Mouse (Mus musculus): ENCODE data around the gene Pax3.

Gene Pax3

DNA sequence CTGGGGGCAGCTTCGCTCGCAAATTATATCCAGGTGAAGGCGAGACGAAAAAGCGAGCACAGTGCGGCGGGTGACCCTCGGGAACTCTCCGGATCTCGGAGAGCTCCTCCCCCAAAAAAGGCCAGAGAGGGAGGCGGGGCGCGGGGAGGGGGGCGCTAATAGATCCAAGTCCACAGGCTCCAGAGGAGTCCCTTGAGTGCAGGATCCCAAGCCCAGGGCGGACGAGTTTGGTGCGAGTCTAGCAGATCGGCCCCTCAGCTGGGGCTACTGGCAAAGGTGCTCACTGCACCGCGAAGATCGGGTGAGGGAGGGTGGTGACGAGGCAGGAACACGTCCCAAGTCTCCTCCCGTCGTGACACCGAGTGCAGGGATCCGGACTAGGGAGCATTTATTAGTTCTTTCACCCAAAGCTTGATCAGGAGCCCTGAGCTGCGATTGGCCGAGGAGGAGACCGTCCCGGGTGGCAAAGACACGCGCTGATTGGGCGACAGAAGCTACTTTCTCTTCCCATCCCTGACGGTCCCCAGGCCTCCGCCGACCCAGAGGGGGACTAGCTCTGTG is at the start of gene Pax3:
Pax3 (minus strand) TSS at position 384 of the 561 bp plus-strand sequence.
- no peak for DNase-seq (ENCODE audit: low read depth, low spot score)

DNA sequence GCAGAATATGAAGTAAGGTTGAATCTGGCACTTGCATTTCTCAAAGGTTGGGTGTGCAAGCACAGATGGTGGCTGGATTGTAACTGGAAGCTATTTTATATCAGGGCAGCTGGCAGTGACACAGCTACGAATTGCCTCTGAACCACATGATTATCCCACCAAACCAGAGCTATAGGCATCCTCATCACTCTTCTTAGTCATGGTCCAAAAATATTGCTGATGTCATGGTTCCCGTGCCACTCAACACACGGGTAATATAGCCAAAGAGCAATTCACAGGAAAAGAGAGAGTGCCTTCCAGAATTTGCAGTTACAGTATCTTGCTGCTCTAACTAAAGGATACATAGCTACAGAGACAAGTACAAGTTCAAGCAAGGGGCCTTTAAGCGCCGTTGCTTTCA is 37.4 kb upstream of the Pax3 start:
- no peak for DNase-seq (ENCODE audit: low read depth, low spot score)

DNA sequence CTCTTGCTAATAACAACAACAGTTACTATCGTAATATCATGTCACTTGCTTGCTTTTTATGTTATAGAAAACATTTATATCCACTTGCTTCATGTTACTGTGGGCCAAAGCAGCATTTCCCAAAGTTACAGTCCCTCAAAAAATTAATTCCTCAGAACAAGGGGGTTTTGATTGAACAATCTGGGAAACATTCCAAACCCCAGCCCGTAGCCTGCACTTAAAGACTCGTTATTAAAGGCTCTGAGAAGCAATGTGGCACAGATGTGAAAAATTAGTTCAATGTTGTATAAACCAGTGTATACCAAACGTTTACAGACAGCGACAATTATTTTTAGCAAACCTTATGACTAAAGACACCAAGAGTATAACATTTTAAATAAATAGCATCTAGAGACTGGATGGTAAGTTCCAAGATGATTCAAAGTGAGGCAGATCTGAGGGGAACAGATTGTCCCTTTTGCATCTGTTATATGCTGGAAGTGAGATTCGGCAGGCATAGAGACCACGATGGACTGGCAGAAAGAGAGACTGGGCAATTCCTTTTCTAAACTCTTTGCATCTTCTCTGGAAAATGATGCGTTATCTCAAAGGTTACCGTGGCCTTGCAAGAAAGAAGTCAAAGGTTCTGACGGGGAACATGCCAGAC is 35.1 kb upstream of the Pax3 start:
- DNase-seq (ENCODE audit: low read depth, low spot score): no peak

DNA sequence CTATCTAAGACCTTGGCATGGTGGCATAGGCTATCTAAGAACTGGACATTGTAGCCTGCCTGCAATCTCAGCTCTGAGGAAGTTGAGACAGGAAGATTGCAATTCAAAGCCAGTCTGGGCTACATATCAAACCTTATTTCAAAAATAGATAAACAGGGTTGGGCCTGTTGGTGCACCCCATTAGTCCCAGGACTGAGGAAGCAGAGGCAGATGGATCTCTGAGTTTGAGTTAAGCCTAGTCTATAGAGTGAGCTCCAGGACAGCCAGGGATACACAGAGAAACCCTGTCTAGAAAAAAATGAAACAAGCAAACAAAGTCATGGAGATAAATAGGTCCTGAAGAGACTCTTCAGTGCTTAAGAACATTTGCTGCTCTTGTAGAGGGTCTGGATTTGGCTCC is 32.9 kb upstream of the Pax3 start:
- DNase-seq (ENCODE audit: low read depth, low spot score): no peak

DNA sequence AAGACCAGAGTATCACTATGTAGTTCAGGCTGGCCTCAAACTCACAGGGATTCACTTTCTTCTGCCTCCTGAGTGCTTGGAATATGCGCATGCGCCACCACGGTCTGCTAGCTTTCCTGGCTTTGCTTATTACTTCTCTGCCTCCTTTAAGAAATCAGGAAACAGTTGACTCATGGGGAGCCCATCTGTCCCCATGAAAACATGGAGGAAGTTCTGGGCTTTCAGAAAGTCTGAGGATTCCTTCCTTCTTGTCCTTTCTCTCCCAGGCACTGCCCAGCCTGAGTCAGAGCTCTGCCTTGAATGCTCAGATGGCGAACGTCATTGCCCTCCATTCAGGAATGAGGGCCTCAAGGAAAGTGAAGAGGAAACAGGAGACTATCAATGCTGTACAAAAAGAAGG is 31.8 kb upstream of the Pax3 start:
- DNase-seq (ENCODE audit: low read depth, low spot score): no peak

DNA sequence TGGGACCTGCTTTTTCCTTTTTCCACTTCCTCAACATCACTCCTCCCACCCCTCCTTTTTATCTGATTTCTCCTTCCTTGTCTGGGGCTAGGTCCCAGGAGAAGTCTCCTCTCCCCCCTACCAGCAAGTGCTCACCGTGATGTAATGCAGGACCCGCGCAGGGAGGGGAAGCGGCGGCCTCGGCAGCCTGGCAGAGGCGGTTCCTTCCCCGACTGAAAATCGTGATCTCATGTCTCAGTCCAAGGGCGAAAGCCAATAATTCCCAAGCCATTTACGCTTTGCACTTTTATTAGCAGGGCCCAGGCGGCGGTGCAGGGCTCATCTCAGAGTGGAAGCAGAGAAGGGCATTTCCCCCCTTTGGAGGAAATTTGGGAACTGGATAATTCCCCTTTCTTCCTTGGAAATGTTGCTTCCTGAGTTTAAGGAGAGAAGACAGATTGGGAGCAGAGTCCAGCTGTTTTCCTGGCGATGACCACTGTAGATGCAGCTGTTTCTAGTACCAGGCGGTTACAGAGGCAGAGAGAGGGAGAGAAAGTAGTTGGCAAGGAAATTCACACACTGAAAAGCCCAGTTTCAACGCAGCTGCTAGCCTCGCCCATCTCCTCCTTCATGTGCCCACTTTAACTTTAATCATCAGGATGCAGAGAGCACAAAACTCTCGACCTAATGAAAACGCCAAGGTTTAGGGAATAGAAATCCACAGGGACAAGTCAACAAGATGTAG is 21.3 kb upstream of the Pax3 start:
- no peak for DNase-seq (ENCODE audit: low read depth, low spot score)

DNA sequence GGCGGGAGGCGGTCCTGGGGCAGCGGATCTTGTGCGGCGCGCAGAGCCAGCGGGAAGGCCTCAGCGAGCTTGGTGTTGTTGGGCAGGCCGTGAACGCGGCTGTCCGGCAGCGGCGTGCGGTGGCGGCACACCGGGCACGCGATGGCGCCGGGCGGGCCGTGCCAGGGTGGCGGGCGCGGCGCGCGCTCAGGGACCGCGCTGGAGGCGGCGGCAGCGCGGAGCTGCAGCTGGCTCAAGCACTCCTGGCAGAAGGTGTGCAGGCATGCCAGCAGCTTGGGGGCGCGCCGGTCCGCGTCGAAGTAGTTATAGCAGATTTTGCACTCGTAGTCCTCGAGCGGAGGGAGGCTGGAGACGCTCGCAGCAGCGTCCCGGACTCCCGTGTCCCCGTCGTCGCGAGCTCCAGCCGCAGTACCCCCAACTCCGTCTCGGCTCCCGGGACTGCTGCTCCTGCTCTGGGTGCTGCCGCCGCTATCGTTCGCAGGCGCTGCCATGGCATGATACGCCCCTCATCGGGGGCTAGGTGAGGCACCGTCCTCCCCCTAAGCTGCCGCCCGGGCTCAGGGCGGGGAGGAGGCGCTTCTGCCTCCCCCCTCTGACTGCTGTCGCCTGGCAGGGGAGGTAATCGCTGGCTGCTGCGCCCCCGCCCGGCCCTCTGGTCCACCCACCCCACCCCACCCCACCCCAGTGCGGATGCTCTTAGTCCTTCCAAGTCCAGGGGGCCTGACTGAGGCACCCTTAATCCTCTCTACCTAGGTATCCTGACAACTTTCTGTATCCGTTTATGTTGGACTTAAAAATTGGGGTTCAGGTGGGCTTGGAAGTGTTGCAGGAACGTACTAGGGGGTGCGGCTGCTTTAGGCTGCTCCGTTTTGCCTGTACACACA is 20.5 kb upstream of the Pax3 start:
- DNase-seq (ENCODE audit: low read depth, low spot score): no peak

DNA sequence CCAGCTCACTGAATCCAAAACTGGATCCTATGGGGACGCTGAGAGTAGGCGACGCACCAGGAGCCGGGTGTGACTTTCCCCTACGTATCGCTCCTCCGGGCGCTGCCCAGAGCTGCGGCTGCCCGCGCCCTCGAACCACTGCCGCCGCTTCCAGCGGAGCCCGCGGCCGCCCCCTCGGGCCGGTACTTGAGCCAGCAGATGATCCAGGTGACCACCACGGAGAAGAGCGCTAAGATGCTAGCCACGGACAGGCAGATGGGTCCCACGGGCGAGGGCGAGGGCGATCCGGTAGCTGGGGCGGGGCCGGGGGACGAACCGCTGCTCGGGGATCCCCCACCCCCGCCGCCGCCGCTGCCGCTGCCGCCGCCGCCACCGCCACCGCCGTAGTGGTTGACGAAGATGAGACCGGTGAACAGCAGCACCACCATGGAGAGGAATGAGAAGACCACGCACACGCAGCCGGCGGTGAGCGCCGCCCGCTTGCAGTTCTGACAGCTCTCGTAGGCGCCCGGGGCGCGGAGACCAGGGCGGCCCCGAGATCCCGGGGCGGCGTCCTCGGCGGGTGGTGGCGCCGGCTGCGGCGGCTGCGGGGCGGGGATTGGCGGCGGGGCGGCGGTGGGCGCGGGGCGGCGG is 19.7 kb upstream of the Pax3 start:
- DNase-seq (ENCODE audit: low read depth, low spot score): no peak

DNA sequence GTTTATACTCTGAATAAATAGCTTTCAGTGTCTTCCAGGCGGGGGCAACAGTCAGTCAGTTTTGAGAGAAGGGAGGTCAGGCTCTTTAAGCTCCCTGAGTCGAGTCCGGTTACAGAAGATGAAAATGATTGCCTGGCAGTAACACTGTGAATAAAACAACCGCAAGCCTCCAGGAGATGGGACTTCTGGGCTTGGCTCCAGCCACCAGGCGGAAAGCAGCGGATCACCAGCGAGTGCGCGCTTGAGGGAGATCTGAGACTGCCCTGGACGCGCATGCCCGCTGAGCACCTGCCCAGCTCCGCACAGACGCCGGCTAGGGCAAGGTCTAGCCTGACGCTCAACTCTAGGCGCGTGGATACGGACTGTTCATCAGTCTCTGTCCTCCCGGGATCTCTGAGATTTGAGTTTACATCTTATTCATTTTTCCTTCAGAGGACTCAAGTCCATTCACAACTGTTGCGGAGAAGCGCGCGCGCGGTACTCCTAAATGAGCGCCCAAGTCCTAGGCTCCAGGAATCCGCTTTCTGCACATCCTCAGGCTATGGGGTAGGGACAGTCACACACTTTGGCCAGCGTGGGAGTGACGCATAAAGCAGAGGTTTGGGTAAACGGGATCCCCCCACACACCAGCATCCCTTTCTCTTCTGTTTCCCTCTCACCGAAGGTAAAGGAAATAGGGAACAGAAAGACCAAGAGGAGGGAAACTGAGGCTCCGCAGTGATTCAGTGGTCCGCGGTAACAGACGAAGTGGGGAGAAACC is 19.0 kb upstream of the Pax3 start:
- no peak for DNase-seq (ENCODE audit: low read depth, low spot score)

DNA sequence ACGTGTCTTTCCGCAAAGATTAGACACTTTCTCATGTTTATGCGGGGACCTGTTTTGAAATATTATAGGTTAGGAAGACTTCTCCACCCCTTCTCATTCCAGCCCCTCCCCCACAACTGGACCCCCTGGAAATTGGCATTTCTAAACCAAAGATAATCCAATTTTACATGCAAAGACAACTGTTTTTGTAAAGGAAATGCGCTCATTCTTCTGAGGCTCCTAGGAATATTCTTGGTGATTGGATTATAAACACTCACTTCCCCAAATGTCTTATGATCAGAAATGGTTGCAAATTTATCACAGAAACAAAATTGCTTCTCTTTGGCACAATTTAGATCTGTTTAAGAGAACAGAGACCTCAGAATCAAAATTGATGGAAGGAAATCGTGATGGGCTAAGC is 14.1 kb upstream of the Pax3 start:
- DNase-seq (ENCODE audit: low read depth, low spot score): no peak

DNA sequence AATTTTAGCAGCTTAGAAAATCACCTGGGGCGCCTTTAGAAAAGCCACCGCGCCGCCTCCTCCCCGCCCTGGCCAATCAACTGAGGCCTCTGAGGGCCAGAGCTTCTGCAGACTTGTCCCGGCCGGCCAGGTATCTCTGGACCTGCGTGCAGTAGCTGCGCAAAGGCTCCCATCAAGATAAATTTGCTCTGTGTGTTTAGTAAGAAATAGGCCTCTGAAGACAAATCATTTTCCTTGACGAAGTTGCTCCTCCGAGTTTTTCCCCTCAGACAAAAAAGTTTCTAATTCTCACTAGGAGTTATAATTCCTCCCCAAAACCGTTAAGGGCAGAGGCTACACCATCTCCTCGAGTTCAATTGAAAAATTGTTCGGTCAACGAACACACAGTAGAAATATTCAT is 13.6 kb upstream of the Pax3 start:
- no peak for DNase-seq (ENCODE audit: low read depth, low spot score)

DNA sequence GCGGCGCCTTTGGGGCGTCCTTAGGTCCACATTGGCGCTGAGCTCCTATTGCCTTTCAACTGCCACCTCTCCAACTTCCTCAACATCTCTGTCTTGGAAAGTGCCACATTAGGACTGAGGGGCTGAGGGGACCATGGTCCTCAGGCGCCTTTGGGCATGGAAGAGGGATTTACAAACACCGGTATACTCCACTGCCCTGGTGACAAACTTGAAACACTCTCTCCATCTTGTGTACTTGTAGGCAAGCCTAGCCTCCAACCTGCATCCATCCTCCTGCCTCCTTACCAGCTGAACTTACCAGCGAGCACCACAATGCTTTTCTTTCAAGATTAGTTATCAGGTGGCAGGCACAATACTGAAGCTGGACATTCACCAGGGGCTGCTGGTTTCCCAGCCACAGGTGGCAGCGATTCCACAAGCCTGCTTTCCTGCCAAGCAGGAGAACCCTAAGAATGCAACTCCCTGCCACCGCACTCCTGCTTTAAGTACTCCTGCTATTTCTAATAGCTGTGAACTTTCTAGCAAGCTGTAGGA is 11.4 kb upstream of the Pax3 start:
- no peak for DNase-seq (ENCODE audit: low read depth, low spot score)

DNA sequence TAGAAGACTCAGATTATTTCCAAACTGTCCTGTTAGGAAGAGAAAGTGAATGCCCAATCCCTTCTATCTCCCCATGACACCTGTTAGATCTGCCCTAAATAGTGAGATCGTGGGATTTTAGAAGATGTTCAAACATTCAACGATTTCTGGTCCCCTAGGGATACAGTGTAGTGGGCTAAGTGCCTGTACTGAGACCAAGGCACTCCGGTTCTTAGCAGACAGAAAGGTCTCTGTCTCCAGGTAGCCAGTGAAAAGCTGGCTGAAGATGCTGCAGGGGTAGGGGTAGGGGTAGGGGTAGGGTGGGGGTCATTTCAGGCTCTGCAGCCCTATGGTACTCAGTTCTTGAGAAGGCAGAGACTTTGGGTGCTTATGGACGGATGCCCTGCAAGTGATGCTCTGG is 7.4 kb upstream of the Pax3 start:
- no peak for DNase-seq (ENCODE audit: low read depth, low spot score)

DNA sequence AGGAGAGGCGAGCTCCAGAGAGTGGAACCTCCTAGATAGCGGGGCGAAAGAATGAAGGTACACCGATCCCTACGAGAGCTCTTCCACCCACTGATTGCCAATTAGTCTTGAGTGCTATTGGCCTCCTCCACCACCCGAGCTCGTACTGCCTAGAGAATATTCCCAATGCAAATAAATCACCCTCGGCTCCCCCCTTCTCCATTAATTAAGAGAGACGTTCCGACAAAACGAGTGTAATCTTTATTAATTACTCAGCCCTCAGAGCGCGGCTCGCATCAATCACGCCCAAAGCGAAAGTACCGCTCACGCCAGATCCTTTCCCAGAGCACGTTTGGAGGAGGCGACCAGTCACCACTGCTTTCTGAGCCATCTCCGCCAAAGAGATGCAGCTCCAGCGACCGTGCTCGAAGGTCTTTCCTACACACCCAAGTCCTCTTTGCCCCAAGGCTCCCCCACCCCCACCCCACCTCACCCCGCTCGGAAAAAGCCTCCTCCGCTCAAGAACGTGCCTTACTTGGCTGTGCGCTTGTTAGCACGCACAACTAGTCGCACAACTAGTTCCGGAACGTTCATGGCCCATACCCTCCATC is 6.8 kb upstream of the Pax3 start:
- DNase-seq (ENCODE audit: low read depth, low spot score): no peak

DNA sequence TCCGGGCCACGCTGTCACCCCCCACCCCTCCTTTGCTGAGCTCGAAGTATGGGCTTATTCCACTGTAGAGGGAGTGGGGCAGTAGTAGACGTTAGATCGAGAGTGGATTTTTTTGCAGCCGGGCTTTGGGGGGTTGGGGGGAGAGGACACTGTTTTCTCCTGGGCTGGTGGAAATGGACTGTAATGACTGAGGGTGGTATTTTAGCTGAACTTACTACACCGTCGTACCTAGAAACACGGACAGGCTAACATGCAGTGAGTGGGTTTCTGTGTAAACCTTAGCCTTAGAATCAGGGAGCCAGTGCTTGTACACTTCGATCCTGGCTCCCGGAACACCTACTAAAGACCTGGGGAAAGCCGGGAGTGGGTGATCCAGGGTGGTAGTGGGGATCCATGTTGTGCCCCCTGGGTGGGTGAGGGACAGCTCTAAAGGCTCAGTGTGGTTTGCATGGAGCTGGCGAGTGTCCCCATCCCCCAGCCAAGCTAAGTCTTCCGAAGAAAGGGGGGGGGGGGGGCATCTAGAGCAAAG is 6.2 kb upstream of the Pax3 start:
- no peak for DNase-seq (ENCODE audit: low read depth, low spot score)

DNA sequence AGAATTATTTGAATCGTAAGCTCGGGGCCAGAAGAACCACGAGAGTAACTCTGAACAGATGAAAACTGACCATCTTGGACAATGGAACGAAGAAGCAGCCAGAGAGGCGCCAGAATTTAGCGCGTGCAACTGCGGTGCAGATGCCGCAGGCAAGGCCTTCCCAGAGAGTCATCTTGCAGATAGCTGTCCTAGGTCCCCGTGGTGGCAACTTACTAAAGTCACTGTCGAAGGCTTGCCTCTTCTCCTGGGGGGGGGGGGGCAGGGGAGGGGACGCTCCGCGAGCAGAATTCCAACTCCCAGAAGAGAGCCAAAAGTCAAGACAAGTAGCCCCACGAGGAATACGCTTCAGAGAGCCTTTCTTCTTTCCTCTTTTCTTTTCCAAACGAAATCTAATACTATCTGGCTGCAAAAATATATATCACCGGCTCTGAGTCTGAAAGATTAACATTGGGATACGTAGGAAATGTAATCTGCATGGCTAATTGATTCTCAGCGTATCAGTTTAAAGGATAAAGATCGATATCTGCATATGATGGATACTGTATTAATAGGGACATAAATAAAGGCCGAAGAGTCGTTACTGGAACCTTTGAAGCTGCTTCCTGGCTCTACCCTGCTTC is 5.6 kb upstream of the Pax3 start:
- no peak for DNase-seq (ENCODE audit: low read depth, low spot score)

DNA sequence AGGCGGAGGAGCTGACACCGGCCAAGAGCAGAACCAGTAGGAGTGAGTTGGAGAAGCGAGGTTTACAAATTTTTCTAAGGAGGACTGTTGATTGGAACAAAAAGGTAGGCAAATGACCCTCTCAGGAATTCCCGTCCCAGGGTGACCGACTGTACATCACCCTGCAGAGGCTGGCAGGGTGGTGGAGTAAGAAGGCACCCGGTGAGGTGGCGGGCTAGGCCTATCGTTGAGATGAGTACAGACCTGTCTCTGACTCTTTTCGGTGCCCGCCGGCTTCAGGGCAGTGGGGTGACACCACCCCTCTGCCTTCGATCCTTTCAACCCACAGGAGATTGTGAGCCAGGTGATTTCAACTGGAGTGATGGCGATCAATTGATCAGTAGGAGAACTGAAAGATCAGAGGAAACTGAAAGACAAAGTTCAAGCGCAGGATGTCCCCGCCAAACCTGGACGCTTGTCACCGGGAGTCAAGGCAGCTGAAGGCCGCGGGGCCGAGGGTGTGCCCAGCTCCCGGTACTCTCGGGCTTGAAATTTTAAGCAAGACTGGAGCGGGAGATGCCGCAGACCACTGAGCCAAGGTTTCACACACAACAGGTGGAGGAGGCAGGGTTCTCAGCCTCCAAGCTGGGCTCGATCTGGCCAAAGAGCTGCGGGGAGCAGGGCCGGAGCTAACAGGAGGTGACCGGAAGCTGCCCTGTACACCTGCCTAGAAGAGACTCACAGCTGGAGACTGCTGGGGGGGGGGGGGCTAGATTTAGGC is 4.5 kb upstream of the Pax3 start:
- DNase-seq (ENCODE audit: low read depth, low spot score): no peak

DNA sequence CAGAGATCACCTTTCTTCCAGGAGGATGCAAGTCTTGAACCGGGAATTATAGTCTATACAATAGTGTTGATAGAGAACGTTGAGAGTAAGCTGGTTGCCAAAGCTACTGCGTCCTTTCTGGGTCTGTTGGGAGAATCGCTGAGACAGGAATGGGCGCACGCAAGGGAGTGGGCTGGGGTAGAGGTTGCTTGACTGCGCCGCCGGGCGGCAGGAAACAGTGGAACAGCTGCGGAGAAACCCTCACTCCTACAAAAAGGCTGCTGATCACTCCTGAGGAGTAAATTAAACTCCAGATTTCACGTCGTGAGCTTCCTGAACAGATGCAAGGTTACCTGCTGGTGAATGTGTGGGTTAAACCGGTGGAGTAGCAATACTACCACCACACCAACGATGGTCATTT is 3.3 kb upstream of the Pax3 start:
- no peak for DNase-seq (ENCODE audit: low read depth, low spot score)

DNA sequence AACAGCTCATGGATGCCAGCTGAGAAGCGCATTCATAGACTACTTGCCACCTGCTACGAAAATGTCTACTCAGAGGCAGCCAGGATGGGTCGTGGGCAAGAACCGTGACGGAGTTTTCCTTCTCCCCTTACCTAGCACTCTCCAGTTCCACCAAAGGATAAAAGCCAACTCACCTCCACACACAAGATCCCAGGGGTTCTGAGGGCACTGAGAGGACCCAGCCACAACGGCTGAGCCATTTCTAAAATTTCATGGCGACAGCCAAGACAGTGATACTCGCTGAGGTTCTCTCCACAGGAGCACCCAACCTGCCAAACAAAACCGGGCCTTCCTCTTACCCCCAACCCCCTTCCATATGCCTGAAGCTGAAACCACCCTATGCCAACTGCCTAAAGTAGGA is 2.3 kb upstream of the Pax3 start:
- no peak for DNase-seq (ENCODE audit: low read depth, low spot score)
